Mouse (Mus musculus): ENCODE measurements around the gene Btg1. TPM values are rescaled to one million over a fixed set of nuclear protein-coding genes. Genes with fewer than 3 reads are reported as not detected.

The Btg1 gene
- total and polyA plus RNA-seq, 2 experiments = 11.2 to 12.6 TPM

- no peaks in the 10 kb centered on the region for H3K27me3 ChIP-seq (ENCODE audit: control insufficient read depth, insufficient read depth, low read length)
- no peak overlapping the region for H3K4me3 ChIP-seq (ENCODE audit: insufficient read depth, low read depth, low read length)
- no peak for TF ChIP-seq CTCF (IDR thresholded peaks at IDR 0.05; ENCODE audit: low read depth, low read length)
- TF ChIP-seq POLR2A (IDR thresholded peaks at IDR 0.05; ENCODE audit: extremely low read depth, insufficient read depth, low read length) = no peak
- no peaks in the 10 kb centered on the region for H3K79me2 ChIP-seq (ENCODE audit: control insufficient read depth, insufficient read depth, low read length)
- DNase-seq (ENCODE audit: extremely low read depth, low read depth, low spot score) = no peak
- WGBS = 77% methylated on average over 4 of the region's 4 CpGs
- no peaks in the 10 kb centered on the region for H3K4me1 ChIP-seq (ENCODE audit: control insufficient read depth, insufficient read depth, low read length)
- H3K27ac ChIP-seq (replicated peaks; ENCODE audit: insufficient read depth, low read depth, low read length) = no peak overlapping the region
- no peak overlapping the region for H3K9ac ChIP-seq (ENCODE audit: low read depth, low read length)
- H3K36me3 ChIP-seq (ENCODE audit: control insufficient read depth, insufficient read depth, low read length) = no peaks in the 10 kb centered on the region
These were observed 37.4 kb upstream of the Btg1 start for GRCm38 (mm10) chr10:96579436-96579835.

DNA sequence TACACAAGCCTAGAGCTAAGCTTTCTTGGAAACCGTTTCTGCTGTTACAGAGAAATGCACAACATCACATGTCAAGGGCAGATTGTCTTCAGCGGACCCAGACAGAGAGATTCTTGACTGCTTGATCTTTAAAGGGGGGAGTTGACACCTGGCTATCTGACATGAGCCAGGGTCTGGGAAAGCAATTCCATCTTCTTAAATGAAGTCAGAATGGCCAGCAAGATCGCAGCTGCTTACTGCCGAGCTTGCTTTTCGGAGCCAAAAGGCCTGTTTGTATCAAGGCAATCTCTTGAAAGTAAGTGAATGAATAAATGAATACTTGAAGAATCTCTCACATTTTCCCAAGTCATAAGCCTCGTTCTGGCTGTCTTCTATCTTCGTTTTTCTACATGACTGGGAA lies 36.6 kb upstream of the Btg1 start:
- no peaks in the 10 kb centered on the region for H3K27me3 ChIP-seq (ENCODE audit: control insufficient read depth, insufficient read depth, low read length)
- TF ChIP-seq CTCF (IDR thresholded peaks at IDR 0.05; ENCODE audit: low read depth, low read length) = no peak
- TF ChIP-seq POLR2A (IDR thresholded peaks at IDR 0.05; ENCODE audit: extremely low read depth, insufficient read depth, low read length) = no peak
- H3K9ac ChIP-seq (ENCODE audit: low read depth, low read length) = no peak overlapping the region
- no peak overlapping the region for H3K27ac ChIP-seq (replicated peaks; ENCODE audit: insufficient read depth, low read depth, low read length)
- no peaks in the 10 kb centered on the region for H3K4me1 ChIP-seq (ENCODE audit: control insufficient read depth, insufficient read depth, low read length)
- no peaks in the 10 kb centered on the region for H3K79me2 ChIP-seq (ENCODE audit: control insufficient read depth, insufficient read depth, low read length)
- H3K4me3 ChIP-seq (ENCODE audit: insufficient read depth, low read depth, low read length) = no peak overlapping the region
- 89% methylated on average over 7 of the region's 7 CpGs for WGBS
- DNase-seq (ENCODE audit: extremely low read depth, low read depth, low spot score) = no peak
- no peaks in the 10 kb centered on the region for H3K36me3 ChIP-seq (ENCODE audit: control insufficient read depth, insufficient read depth, low read length)

DNA sequence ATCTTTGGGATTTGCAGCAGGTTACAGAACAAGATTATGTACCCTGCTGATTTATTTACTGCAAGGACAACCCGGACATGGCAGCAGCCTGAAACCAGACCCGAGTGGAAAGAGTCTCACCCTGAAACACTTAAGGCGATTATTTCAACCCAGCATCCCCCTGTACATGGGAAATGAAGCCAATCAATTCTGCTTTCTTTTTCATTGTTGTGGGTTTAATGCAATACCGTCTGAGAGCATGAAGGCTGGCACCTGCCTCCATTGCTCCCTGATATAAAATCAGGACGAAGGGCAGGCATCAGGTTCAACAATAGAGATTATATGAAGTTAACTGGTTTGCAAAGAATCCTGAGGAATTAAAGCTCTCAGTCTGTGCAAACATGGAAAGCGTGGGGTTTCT lies 35.6 kb upstream of the Btg1 start:
- H3K27me3 ChIP-seq (ENCODE audit: control insufficient read depth, insufficient read depth, low read length) = no peaks in the 10 kb centered on the region
- TF ChIP-seq CTCF (IDR thresholded peaks at IDR 0.05; ENCODE audit: low read depth, low read length) = no peak
- no peak for TF ChIP-seq POLR2A (IDR thresholded peaks at IDR 0.05; ENCODE audit: extremely low read depth, insufficient read depth, low read length)
- 74% methylated on average over 6 of the region's 6 CpGs for WGBS

DNA sequence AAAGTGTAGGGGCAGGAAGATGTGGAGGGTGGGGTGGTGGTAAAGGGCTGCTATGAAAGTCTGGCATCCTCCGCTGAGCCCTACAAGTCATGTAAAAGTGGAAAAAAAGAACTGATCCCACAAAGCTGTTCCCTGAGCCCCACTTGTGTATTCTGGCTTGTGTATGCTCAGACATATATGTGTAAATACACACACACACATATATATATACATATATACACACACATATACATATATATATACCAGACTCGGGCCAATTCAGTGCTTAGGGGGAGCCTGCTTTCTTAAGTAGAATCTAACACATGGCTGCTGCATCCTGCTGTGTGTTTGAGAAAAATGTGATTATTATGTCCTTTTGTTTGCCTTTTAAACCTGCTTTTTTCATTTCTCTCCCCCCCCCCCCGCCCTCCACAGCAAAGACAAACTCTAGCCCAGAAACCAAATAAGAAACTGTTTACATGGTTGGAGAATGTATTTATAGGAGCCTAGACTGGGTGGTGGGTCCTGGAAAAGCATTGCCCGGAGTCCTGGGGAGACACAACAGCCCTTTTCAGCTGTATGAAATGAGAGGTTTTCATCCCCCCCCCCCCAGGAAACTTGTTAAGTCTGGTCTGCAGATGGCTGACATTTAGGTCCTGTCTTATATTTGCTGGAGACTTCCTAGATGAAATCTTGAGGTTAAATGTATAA lies 30.5 kb upstream of the Btg1 start:
- H3K9ac ChIP-seq (ENCODE audit: low read depth, low read length) = no peak overlapping the region
- no peak overlapping the region for H3K27ac ChIP-seq (replicated peaks; ENCODE audit: insufficient read depth, low read depth, low read length)
- no peak for TF ChIP-seq POLR2A (IDR thresholded peaks at IDR 0.05; ENCODE audit: extremely low read depth, insufficient read depth, low read length)
- TF ChIP-seq CTCF (IDR thresholded peaks at IDR 0.05; ENCODE audit: low read depth, low read length) = no peak
- no peaks in the 10 kb centered on the region for H3K36me3 ChIP-seq (ENCODE audit: control insufficient read depth, insufficient read depth, low read length)
- H3K27me3 ChIP-seq (ENCODE audit: control insufficient read depth, insufficient read depth, low read length) = no peaks in the 10 kb centered on the region
- 79% methylated on average over 4 of the region's 4 CpGs for whole genome bisulfite sequencing
- H3K4me1 ChIP-seq (ENCODE audit: control insufficient read depth, insufficient read depth, low read length) = no peaks in the 10 kb centered on the region
- no peaks in the 10 kb centered on the region for H3K79me2 ChIP-seq (ENCODE audit: control insufficient read depth, insufficient read depth, low read length)
- no peak for DNase-seq (ENCODE audit: extremely low read depth, low read depth, low spot score)
- no peak overlapping the region for H3K4me3 ChIP-seq (ENCODE audit: insufficient read depth, low read depth, low read length)

More for the DNA sequence above, 35.6 kb upstream of the Btg1 start:
- no peak overlapping the region for H3K4me3 ChIP-seq (ENCODE audit: insufficient read depth, low read depth, low read length)
- no peak overlapping the region for H3K9ac ChIP-seq (ENCODE audit: low read depth, low read length)
- DNase-seq (ENCODE audit: extremely low read depth, low read depth, low spot score) = no peak
- H3K79me2 ChIP-seq (ENCODE audit: control insufficient read depth, insufficient read depth, low read length) = no peaks in the 10 kb centered on the region
- no peaks in the 10 kb centered on the region for H3K36me3 ChIP-seq (ENCODE audit: control insufficient read depth, insufficient read depth, low read length)
- no peaks in the 10 kb centered on the region for H3K4me1 ChIP-seq (ENCODE audit: control insufficient read depth, insufficient read depth, low read length)
- H3K27ac ChIP-seq (replicated peaks; ENCODE audit: insufficient read depth, low read depth, low read length) = no peak overlapping the region

DNA sequence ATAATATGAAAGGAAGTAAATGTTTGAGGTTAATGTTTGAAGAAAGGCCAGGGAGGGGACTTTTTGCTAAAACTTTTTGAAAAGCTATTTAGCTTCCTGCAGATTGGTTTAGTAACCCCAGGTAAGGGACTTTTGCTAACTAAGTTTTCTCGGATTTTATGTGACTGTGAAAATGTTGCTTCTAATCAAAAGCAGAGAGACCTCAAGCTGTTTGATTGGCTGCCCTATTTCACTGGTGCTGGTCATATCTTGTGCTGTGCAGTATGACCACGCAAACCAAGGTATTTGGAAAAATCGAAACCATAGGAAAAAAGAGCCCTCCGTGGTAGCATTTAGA lies 30.0 kb upstream of the Btg1 start:
- Histone ChIP-seq H3K4me1 (ENCODE audit: control insufficient read depth, insufficient read depth, low read length) (no peaks in the 10 kb centered on the region), H3K27ac (replicated peaks; ENCODE audit: insufficient read depth, low read depth, low read length) (no peak overlapping the region), H3K9ac (ENCODE audit: low read depth, low read length) (no peak overlapping the region), H3K4me3 (ENCODE audit: insufficient read depth, low read depth, low read length) (no peak overlapping the region), H3K36me3 (ENCODE audit: control insufficient read depth, insufficient read depth, low read length) (no peaks in the 10 kb centered on the region), H3K79me2 (ENCODE audit: control insufficient read depth, insufficient read depth, low read length) (no peaks in the 10 kb centered on the region), H3K27me3 (ENCODE audit: control insufficient read depth, insufficient read depth, low read length) (no peaks in the 10 kb centered on the region)
- TF ChIP-seq POLR2A (IDR thresholded peaks at IDR 0.05; ENCODE audit: extremely low read depth, insufficient read depth, low read length) = no peak
- 96% methylated on average over 4 of the region's 4 CpGs for WGBS
- DNase-seq (ENCODE audit: extremely low read depth, low read depth, low spot score) = no peak

GRCm38 (mm10) chr10:96588233-96588632 lies 28.6 kb upstream of the Btg1 start:
- no peaks in the 10 kb centered on the region for H3K36me3 ChIP-seq (ENCODE audit: control insufficient read depth, insufficient read depth, low read length)
- no peak for TF ChIP-seq POLR2A (IDR thresholded peaks at IDR 0.05; ENCODE audit: extremely low read depth, insufficient read depth, low read length)
- TF ChIP-seq CTCF (IDR thresholded peaks at IDR 0.05; ENCODE audit: low read depth, low read length) = no peak
- no peaks in the 10 kb centered on the region for H3K27me3 ChIP-seq (ENCODE audit: control insufficient read depth, insufficient read depth, low read length)
- H3K27ac ChIP-seq (replicated peaks; ENCODE audit: insufficient read depth, low read depth, low read length) = no peak overlapping the region
- no peak overlapping the region for H3K4me3 ChIP-seq (ENCODE audit: insufficient read depth, low read depth, low read length)
- H3K4me1 ChIP-seq (ENCODE audit: control insufficient read depth, insufficient read depth, low read length) = no peaks in the 10 kb centered on the region
- DNase-seq (ENCODE audit: extremely low read depth, low read depth, low spot score) = no peak
- no peak overlapping the region for H3K9ac ChIP-seq (ENCODE audit: low read depth, low read length)
- H3K79me2 ChIP-seq (ENCODE audit: control insufficient read depth, insufficient read depth, low read length) = no peaks in the 10 kb centered on the region
- WGBS = 62% methylated on average over 6 of the region's 6 CpGs

Data from liver, adult 2 months (tissue).